Mouse (Mus musculus) neural tube, embryonic 12.5 days (tissue): ENCODE measurements around the gene Cacna1c. TPM values are rescaled to one million over a fixed set of nuclear protein-coding genes. Genes with fewer than 3 reads are reported as not detected.

Experiments used
- ATAC-seq: fragments of 200-750 bp; cut with Nextera tagmentation; 2 replicates; pipeline ENCODE4 v1.8.0; 2017; ENCODE audit warnings: low read depth, mild to moderate bottlenecking, moderate TSS enrichment, moderate library complexity; ENCODE audit not compliant: low FRiP score
- H3K27ac ChIP-seq: fragments of 300-500 bp; sonication (generic); 2 replicates; pipeline ENCODE4 v1.5.1; 2016
- H3K27me3 ChIP-seq: fragments of 300-500 bp; sonication (generic); replicated peaks from 2 replicates; pipeline ENCODE4 v1.6.1; 2016; ENCODE audit warnings: mild to moderate bottlenecking
- H3K36me3 ChIP-seq: fragments of 300-500 bp; sonication (generic); 2 replicates; pipeline ENCODE4 v1.6.1; 2016; ENCODE audit warnings: mild to moderate bottlenecking
- H3K4me1 ChIP-seq: fragments of 300-500 bp; sonication (generic); 2 replicates; pipeline ENCODE4 v1.6.1; 2016
- H3K4me2 ChIP-seq: fragments of 300-500 bp; sonication (generic); replicated peaks from 2 replicates; pipeline ENCODE4 v1.6.1; 2016; ENCODE audit warnings: mild to moderate bottlenecking
- H3K4me3 ChIP-seq: fragments of 300-500 bp; sonication (generic); 2 replicates; pipeline ENCODE4 v1.5.1; 2016
- H3K9ac ChIP-seq: fragments of 300-500 bp; sonication (generic); 2 replicates; pipeline ENCODE4 v1.6.1; 2016; ENCODE audit warnings: mild to moderate bottlenecking
- H3K9me3 ChIP-seq: fragments of 300-500 bp; sonication (generic); 2 replicates; pipeline ENCODE4 v1.6.1; 2016; ENCODE audit warnings: mild to moderate bottlenecking
- WGBS: fragments of 180-500 bp; shearing (Covaris S2); methylation state at CpG from one replicate; pipeline ENCODE4 v1.1.7; 2016; 5-methylcytosine and 5-hydroxymethylcytosine counted together
- polyA plus RNA-seq: library from polyadenylated mRNA; unstranded; fragments of >200 nt; fragmentation: Nextera tagmentation; extraction: Ambion mirVana; gene quantifications from 2 replicates; pipeline ENCODE4 v1.2.1, GENCODE M21; 2016

Gene Cacna1c
- polyA plus RNA-seq, 1 experiment from 2014 or later = 5.9 TPM

GRCm38 (mm10) chr6:119081650-119082049, 114.6 kb downstream of the Cacna1c start:
- Histone ChIP-seq H3K9ac (no peak overlapping the region), H3K9me3 (no peaks in the 10 kb centered on the region), H3K4me3 (no peak overlapping the region), H3K27me3 (no peaks in the 10 kb centered on the region), H3K36me3 (no peaks in the 10 kb centered on the region), H3K4me2 (no peak overlapping the region), H3K4me1 (no peaks in the 10 kb centered on the region), H3K27ac (no peak overlapping the region)
- 95% methylated on average over 12 of the region's 12 CpGs for WGBS
- no peak for ATAC-seq

GRCm38 (mm10) chr6:119079626-119080025, 116.6 kb downstream of the Cacna1c start:
- ATAC-seq = no peak
- WGBS = 84% methylated on average over 8 of the region's 8 CpGs

GRCm38 (mm10) chr6:119078912-119079311, 117.3 kb downstream of the Cacna1c start:
- Histone ChIP-seq H3K9me3 (no peaks in the 10 kb centered on the region), H3K27me3 (no peaks in the 10 kb centered on the region), H3K27ac (no peak overlapping the region), H3K4me1 (no peaks in the 10 kb centered on the region; the same call in 1 of the 2 replicates), H3K4me3 (no peak overlapping the region), H3K4me2 (no peak overlapping the region), H3K9ac (no peak overlapping the region), H3K36me3 (no peaks in the 10 kb centered on the region)
- no peak for ATAC-seq
- 83% methylated on average over 9 of the region's 9 CpGs for WGBS

More at GRCm38 (mm10) chr6:119079626-119080025, 116.6 kb downstream of the Cacna1c start:
- H3K4me1 ChIP-seq = no peaks in the 10 kb centered on the region
- H3K27me3 ChIP-seq = no peaks in the 10 kb centered on the region
- H3K4me2 ChIP-seq = no peak overlapping the region
- H3K9ac ChIP-seq = no peak overlapping the region
- no peak overlapping the region for H3K4me3 ChIP-seq
- H3K27ac ChIP-seq = no peak overlapping the region
- no peaks in the 10 kb centered on the region for H3K36me3 ChIP-seq
- no peaks in the 10 kb centered on the region for H3K9me3 ChIP-seq

- no peak overlapping the region for H3K9ac ChIP-seq
- H3K4me2 ChIP-seq = no peak overlapping the region
- ATAC-seq = no peak
- H3K4me3 ChIP-seq = no peak overlapping the region
- no peaks in the 10 kb centered on the region for H3K36me3 ChIP-seq
- H3K4me1 ChIP-seq = no peaks in the 10 kb centered on the region; the same call in 1 of the 2 replicates
- 92% methylated on average over 6 of the region's 6 CpGs for WGBS
- H3K27me3 ChIP-seq = no peaks in the 10 kb centered on the region
- H3K9me3 ChIP-seq = no peaks in the 10 kb centered on the region
- H3K27ac ChIP-seq = no peak overlapping the region
Measured at GRCm38 (mm10) chr6:119077231-119077630, 119.0 kb downstream of the Cacna1c start.

- H3K9me3 ChIP-seq = no peaks in the 10 kb centered on the region
- H3K4me1 ChIP-seq = no peaks in the 10 kb centered on the region; the same call in 1 of the 2 replicates
- 90% methylated on average over 14 of the region's 14 CpGs for WGBS
- no peak overlapping the region for H3K4me2 ChIP-seq
- H3K27ac ChIP-seq = no peak overlapping the region
- H3K4me3 ChIP-seq = no peak overlapping the region
- ATAC-seq = no peak
- no peaks in the 10 kb centered on the region for H3K27me3 ChIP-seq
- no peak overlapping the region for H3K9ac ChIP-seq
- no peaks in the 10 kb centered on the region for H3K36me3 ChIP-seq
Measured at GRCm38 (mm10) chr6:119073419-119074071, 122.7 kb downstream of the Cacna1c start.

- Histone ChIP-seq H3K9ac (no peak overlapping the region), H3K36me3 (no peaks in the 10 kb centered on the region), H3K4me2 (no peak overlapping the region), H3K27ac (no peak overlapping the region), H3K4me1 (no peaks in the 10 kb centered on the region; the same call in 1 of the 2 replicates), H3K4me3 (no peak overlapping the region), H3K27me3 (no peaks in the 10 kb centered on the region), H3K9me3 (no peaks in the 10 kb centered on the region)
- WGBS = 77% methylated on average over 7 of the region's 7 CpGs
- no peak for ATAC-seq
Measured at GRCm38 (mm10) chr6:119072772-119073171, 123.4 kb downstream of the Cacna1c start.

- H3K36me3 ChIP-seq = no peaks in the 10 kb centered on the region
Measured at GRCm38 (mm10) chr6:119070771-119071170, 125.4 kb downstream of the Cacna1c start.

GRCm38 (mm10) chr6:119070351-119070750, 125.9 kb downstream of the Cacna1c start:
- Histone ChIP-seq H3K27me3 (no peaks in the 10 kb centered on the region), H3K4me2 (no peak overlapping the region), H3K36me3 (no peaks in the 10 kb centered on the region), H3K9ac (no peak overlapping the region), H3K4me3 (no peak overlapping the region), H3K4me1 (no peaks in the 10 kb centered on the region; the same call in 1 of the 2 replicates), H3K27ac (no peak overlapping the region), H3K9me3 (no peaks in the 10 kb centered on the region)
- WGBS = 98% methylated on average over 3 of the region's 3 CpGs
- no peak for ATAC-seq

More at GRCm38 (mm10) chr6:119070771-119071170, 125.4 kb downstream of the Cacna1c start:
- ATAC-seq = no peak
- H3K27me3 ChIP-seq = no peaks in the 10 kb centered on the region
- H3K9ac ChIP-seq = no peak overlapping the region
- no peak overlapping the region for H3K4me3 ChIP-seq
- H3K4me1 ChIP-seq = no peaks in the 10 kb centered on the region; the same call in 1 of the 2 replicates
- 71% methylated on average over 4 of the region's 4 CpGs for WGBS
- no peak overlapping the region for H3K27ac ChIP-seq
- no peak overlapping the region for H3K4me2 ChIP-seq
- H3K9me3 ChIP-seq = no peaks in the 10 kb centered on the region

GRCm38 (mm10) chr6:119069145-119069544, 127.1 kb downstream of the Cacna1c start:
- 87% methylated on average over 5 of the region's 5 CpGs for whole genome bisulfite sequencing
- no peak overlapping the region for H3K4me2 ChIP-seq
- no peaks in the 10 kb centered on the region for H3K27me3 ChIP-seq

GRCm38 (mm10) chr6:119068650-119069049, 127.6 kb downstream of the Cacna1c start:
- Histone ChIP-seq H3K27ac (no peak overlapping the region), H3K9ac (no peak overlapping the region), H3K27me3 (no peaks in the 10 kb centered on the region), H3K4me1 (no peaks in the 10 kb centered on the region), H3K4me2 (no peak overlapping the region), H3K36me3 (no peaks in the 10 kb centered on the region), H3K9me3 (no peaks in the 10 kb centered on the region), H3K4me3 (no peak overlapping the region)
- 60% methylated on average over 4 of the region's 4 CpGs for WGBS
- no peak for ATAC-seq

More at GRCm38 (mm10) chr6:119069145-119069544, 127.1 kb downstream of the Cacna1c start:
- no peak overlapping the region for H3K27ac ChIP-seq
- H3K9me3 ChIP-seq = no peaks in the 10 kb centered on the region
- H3K4me1 ChIP-seq = no peaks in the 10 kb centered on the region; the same call in 1 of the 2 replicates
- ATAC-seq = no peak
- no peak overlapping the region for H3K9ac ChIP-seq
- H3K4me3 ChIP-seq = no peak overlapping the region
- H3K36me3 ChIP-seq = no peaks in the 10 kb centered on the region

- WGBS = 63% methylated on average over 5 of the region's 5 CpGs
- Histone ChIP-seq H3K4me2 (no peak overlapping the region), H3K36me3 (no peaks in the 10 kb centered on the region), H3K27ac (no peak overlapping the region), H3K4me3 (no peak overlapping the region), H3K27me3 (no peaks in the 10 kb centered on the region), H3K4me1 (no peaks in the 10 kb centered on the region), H3K9ac (no peak overlapping the region), H3K9me3 (no peaks in the 10 kb centered on the region)
- ATAC-seq = no peak
Measured at GRCm38 (mm10) chr6:119064961-119065360, 131.3 kb downstream of the Cacna1c start.

GRCm38 (mm10) chr6:119064430-119064829, 131.8 kb downstream of the Cacna1c start:
- no peaks in the 10 kb centered on the region for H3K9me3 ChIP-seq
- no peak overlapping the region for H3K4me2 ChIP-seq
- H3K4me3 ChIP-seq = no peak overlapping the region
- 93% methylated on average over 9 of the region's 9 CpGs for WGBS
- no peaks in the 10 kb centered on the region for H3K27me3 ChIP-seq
- H3K36me3 ChIP-seq = no peaks in the 10 kb centered on the region
- H3K27ac ChIP-seq = no peak overlapping the region
- ATAC-seq = no peak
- no peaks in the 10 kb centered on the region for H3K4me1 ChIP-seq
- no peak overlapping the region for H3K9ac ChIP-seq

GRCm38 (mm10) chr6:119062695-119063094, 133.5 kb downstream of the Cacna1c start:
- Histone ChIP-seq H3K9ac (no peak overlapping the region), H3K4me2 (no peak overlapping the region), H3K4me1 (no peaks in the 10 kb centered on the region), H3K27me3 (no peaks in the 10 kb centered on the region), H3K9me3 (no peaks in the 10 kb centered on the region), H3K27ac (no peak overlapping the region), H3K4me3 (no peak overlapping the region), H3K36me3 (no peaks in the 10 kb centered on the region)
- ATAC-seq = no peak
